In genomic region chr3:149179486-149180116, GRCm38 (mm10) we compare ENCODE assay signal across 24 mouse cellular contexts.
A peak's percentile ranks its signal among the peaks of the same experiment; 100 is the strongest.
DNase-seq lines count a peak whose midpoint lies in the region; ATAC-seq and TF ChIP-seq lines count a peak whose summit lies in the region.
"Had no signal": no experiment of that assay in that cellular context is flagged by ENCODE, and none has a peak within 500 bp of the region (broad histone marks: within the 10 kb centered on the region; RNA-seq: fewer than 3 reads in every experiment).

No protein-coding gene starts in this region.

- H3K27ac ChIP-seq in heart, embryonic 10.5 days, result no peak overlapping the region
- H3K27ac ChIP-seq in lung, embryonic 14.5 days (ENCODE audit: low read depth), result no peak overlapping the region
- no peak overlapping the region for H3K27ac ChIP-seq in intestine, embryonic 16.5 days (ENCODE audit: low read length)
- no peak overlapping the region for H3K27ac ChIP-seq in stomach, embryonic 16.5 days (ENCODE audit: low read length)
- H3K27ac ChIP-seq: embryonic facial prominence, embryonic 10.5 days; heart, adult 2 months; heart, embryonic 15.5 days; hindbrain, embryonic 15.5 days; limb, embryonic 10.5 days; liver, embryonic 14.5 days; midbrain, embryonic 10.5 days; neural tube, embryonic 15.5 days had no signal

- H3K27me3 ChIP-seq in heart, embryonic 10.5 days (ENCODE audit: insufficient read depth, poor library complexity, severe bottlenecking), result no peaks in the 10 kb centered on the region
- no peaks in the 10 kb centered on the region for H3K27me3 ChIP-seq in lung, embryonic 14.5 days (ENCODE audit: insufficient read depth, low read length)
- no peaks in the 10 kb centered on the region for H3K27me3 ChIP-seq in intestine, embryonic 16.5 days (replicated peaks; ENCODE audit: control insufficient read depth, insufficient read depth, low read length)
- no peaks in the 10 kb centered on the region for H3K27me3 ChIP-seq in stomach, embryonic 16.5 days (ENCODE audit: control insufficient read depth, insufficient read depth, low read length)
- H3K27me3 ChIP-seq: heart, embryonic 15.5 days; hindbrain, embryonic 15.5 days; neural tube, embryonic 15.5 days had no signal

- no peaks in the 10 kb centered on the region for H3K36me3 ChIP-seq in heart, embryonic 10.5 days
- H3K36me3 ChIP-seq in lung, embryonic 14.5 days (ENCODE audit: insufficient read depth), result no peaks in the 10 kb centered on the region
- no peaks in the 10 kb centered on the region for H3K36me3 ChIP-seq in intestine, embryonic 16.5 days (ENCODE audit: control insufficient read depth, insufficient read depth, low read length)
- no peaks in the 10 kb centered on the region for H3K36me3 ChIP-seq in stomach, embryonic 16.5 days (ENCODE audit: control insufficient read depth, insufficient read depth, low read length)
- H3K36me3 ChIP-seq: embryonic facial prominence, embryonic 10.5 days; heart, embryonic 15.5 days; hindbrain, embryonic 15.5 days; limb, embryonic 10.5 days; midbrain, embryonic 10.5 days; neural tube, embryonic 15.5 days had no signal

- ATAC-seq in lung, embryonic 14.5 days (ENCODE audit: insufficient read depth), result peak; percentile 65; the same call in 1 of the 2 replicates
- 0 out of 2 replicates have a peak, but pooled peaks have one; percentile 31 for ATAC-seq in intestine, embryonic 16.5 days
- peak; percentile 66 for ATAC-seq in stomach, embryonic 16.5 days (ENCODE audit: insufficient read depth, low FRiP score)
- ATAC-seq: CD4-positive, CD25-positive, alpha-beta regulatory T cell, adult 4 months; forebrain, embryonic 16.5 days had no signal

- peak overlapping the region; percentile 51 for H3K4me2 ChIP-seq in lung, embryonic 14.5 days
- H3K4me2 ChIP-seq in intestine, embryonic 16.5 days (ENCODE audit: low read depth, low read length), result no peak overlapping the region; the same call in 1 of the 2 replicates
- peak overlapping the region; percentile 49 for H3K4me2 ChIP-seq in stomach, embryonic 16.5 days (ENCODE audit: low read depth, low read length)
- H3K4me2 ChIP-seq: heart, embryonic 15.5 days; hindbrain, embryonic 15.5 days; neural tube, embryonic 15.5 days had no signal

- WGBS in heart, embryonic 10.5 days, result 85% methylated on average over 11 of the region's 11 CpGs
- WGBS in lung, embryonic 14.5 days, result 32% methylated on average over 11 of the region's 11 CpGs
- 36% methylated on average over 11 of the region's 11 CpGs for WGBS in intestine, embryonic 16.5 days
- WGBS in stomach, embryonic 16.5 days, result 31% methylated on average over 11 of the region's 11 CpGs

- TF ChIP-seq CTCF in lung, embryonic 14.5 days (IDR thresholded peaks at IDR 0.05; ENCODE audit: low read depth), result no peak

- intact Hi-C loops in heart, postnatal 36 days (cut with DNase I), result no loop called here
- intact Hi-C loops in heart, postnatal 25 days (cut with DNase I), result no loop called here

- H3K4me1 ChIP-seq in heart, embryonic 10.5 days, result peaks cover 5% of the 10 kb centered on the region
- H3K4me1 ChIP-seq in lung, embryonic 14.5 days (ENCODE audit: insufficient read depth), result peaks cover 18% of the 10 kb centered on the region
- H3K4me1 ChIP-seq in intestine, embryonic 16.5 days (ENCODE audit: control insufficient read depth, insufficient read depth, low read length), result peaks cover 12% of the 10 kb centered on the region
- peaks cover 12% of the 10 kb centered on the region for H3K4me1 ChIP-seq in stomach, embryonic 16.5 days (ENCODE audit: control insufficient read depth, insufficient read depth, low read length)

- no peak overlapping the region for H3K4me3 ChIP-seq in heart, embryonic 10.5 days
- no peak overlapping the region; the same call in 1 of the 2 replicates for H3K4me3 ChIP-seq in lung, embryonic 14.5 days (ENCODE audit: low read depth, low read length)
- no peak overlapping the region for H3K4me3 ChIP-seq in intestine, embryonic 16.5 days (ENCODE audit: low read length)
- no peak overlapping the region; the same call in 1 of the 2 replicates for H3K4me3 ChIP-seq in stomach, embryonic 16.5 days (replicated peaks; ENCODE audit: low read length)
- H3K4me3 ChIP-seq: embryonic facial prominence, embryonic 10.5 days; heart, adult 2 months; heart, embryonic 15.5 days; hindbrain, embryonic 15.5 days; limb, embryonic 10.5 days; midbrain, embryonic 10.5 days; neural tube, embryonic 15.5 days had no signal

- H3K9me3 ChIP-seq in heart, embryonic 10.5 days, result no peaks in the 10 kb centered on the region
- no peaks in the 10 kb centered on the region for H3K9me3 ChIP-seq in lung, embryonic 14.5 days (ENCODE audit: low read depth, low read length)
- H3K9me3 ChIP-seq in intestine, embryonic 16.5 days (ENCODE audit: control insufficient read depth, low read length), result no peaks in the 10 kb centered on the region
- H3K9me3 ChIP-seq in stomach, embryonic 16.5 days (replicated peaks; ENCODE audit: control insufficient read depth, low read length), result no peaks in the 10 kb centered on the region
- H3K9me3 ChIP-seq: embryonic facial prominence, embryonic 10.5 days; heart, embryonic 15.5 days; hindbrain, embryonic 15.5 days; limb, embryonic 10.5 days; midbrain, embryonic 10.5 days; neural tube, embryonic 15.5 days had no signal

- DNase-seq in heart, embryonic 10.5 days (ENCODE audit: low spot score), result peak; percentile 50
- no peak for DNase-seq in heart, postnatal 36 days
- peak; percentile 63 for DNase-seq in lung, embryonic 14.5 days
- DNase-seq in lung, postnatal 25 days (ENCODE audit: low spot score), result no peak
- no peak for DNase-seq in heart, postnatal 25 days (ENCODE audit: low spot score)
- DNase-seq: cerebellum, adult 9-11 months; gastrocnemius, postnatal 25 days; heart, adult 2 months; kidney, adult 18-20 months; kidney, postnatal 10 days; right cerebral cortex, adult 18-20 months; right cerebral cortex, postnatal 4 days; thymus, postnatal 14 days had no signal

- H3K9ac ChIP-seq in lung, embryonic 14.5 days, result no peak overlapping the region
- no peak overlapping the region for H3K9ac ChIP-seq in intestine, embryonic 16.5 days (ENCODE audit: low read depth, low read length)
- no peak overlapping the region for H3K9ac ChIP-seq in stomach, embryonic 16.5 days (ENCODE audit: low read length)
- H3K9ac ChIP-seq: heart, embryonic 15.5 days; hindbrain, embryonic 15.5 days; liver, embryonic 14.5 days; neural tube, embryonic 15.5 days had no signal

Comparison
In these comparisons a context has a peak if more than half of its experiments do, and no peak if none do; other contexts are left out.
1. DNase-seq: peak in heart, embryonic 10.5 days (single experiment) and lung, embryonic 14.5 days (single experiment); none in heart, postnatal 36 days (0 of 2), lung, postnatal 25 days (single experiment) and heart, postnatal 25 days (single experiment).
2. Peak in every context shown above with its lines, with median percentiles within 50 percentile points of each other: ATAC-seq.